Mouse (Mus musculus): ENCODE data around the gene Kcnj12.

Gene Kcnj12

GRCm38 (mm10) chr11:61060634-61061033, 38.3 kb downstream of the Kcnj12 start:
- peak in 1 of 2 experiments; percentile 23 for DNase-seq

GRCm38 (mm10) chr11:61062548-61063461, 40.4 kb downstream of the Kcnj12 start:
- peak in 1 of 2 experiments; percentile 12 for DNase-seq

- peak in 1 of 2 experiments; percentile 7 for DNase-seq
These were observed 41.1 kb downstream of the Kcnj12 start for GRCm38 (mm10) chr11:61063503-61063902.

- DNase-seq, result peak in 1 of 2 experiments; percentile 22
These were observed 43.3 kb downstream of the Kcnj12 start for GRCm38 (mm10) chr11:61065620-61066019.

GRCm38 (mm10) chr11:61067133-61067835, 44.9 kb downstream of the Kcnj12 start:
- DNase-seq, result no peak

GRCm38 (mm10) chr11:61068866-61069265, 46.5 kb downstream of the Kcnj12 start:
- peak; percentile 44 to 46 for DNase-seq

GRCm38 (mm10) chr11:61069645-61070044, 47.3 kb downstream of the Kcnj12 start:
- no peak for DNase-seq

- peak in 1 of 2 experiments; percentile 2 for DNase-seq
These were observed 52.4 kb downstream of the Kcnj12 start for GRCm38 (mm10) chr11:61074646-61075317.

- no peak for DNase-seq
These were observed 53.3 kb downstream of the Kcnj12 start for GRCm38 (mm10) chr11:61075361-61076326.

GRCm38 (mm10) chr11:61081624-61082023, 59.3 kb downstream of the Kcnj12 start:
- no peak for DNase-seq

GRCm38 (mm10) chr11:61090195-61090594, 67.8 kb downstream of the Kcnj12 start:
- DNase-seq, result peak in 1 of 2 experiments; percentile 32

- DNase-seq, result no peak
These were observed 68.8 kb downstream of the Kcnj12 start for GRCm38 (mm10) chr11:61091192-61091591.

GRCm38 (mm10) chr11:61091642-61092262, 69.4 kb downstream of the Kcnj12 start:
- DNase-seq, result peak; percentile 83 to 89

- no peak for DNase-seq
These were observed 75.7 kb downstream of the Kcnj12 start for GRCm38 (mm10) chr11:61098046-61098445.

GRCm38 (mm10) chr11:61102397-61103339, 80.3 kb downstream of the Kcnj12 start:
- no peak for DNase-seq

- peak; percentile 89 to 92 for DNase-seq
These were observed 82.0 kb downstream of the Kcnj12 start for GRCm38 (mm10) chr11:61104241-61104901.

- DNase-seq, result no peak
These were observed 86.6 kb downstream of the Kcnj12 start for GRCm38 (mm10) chr11:61108911-61109361.

GRCm38 (mm10) chr11:61109707-61110106, 87.3 kb downstream of the Kcnj12 start:
- no peak for DNase-seq

GRCm38 (mm10) chr11:61110113-61110512, 87.7 kb downstream of the Kcnj12 start:
- DNase-seq, result no peak

Data from cerebellum, postnatal 36 days (tissue).